Mouse (Mus musculus): ENCODE results near the gene Osgep.
"Not testable (repeated sequence)": the region's sequence is repeated elsewhere in the genome, so short reads cannot be mapped to it uniquely, and the experiment has no call there.

Osgep gene

DNA sequence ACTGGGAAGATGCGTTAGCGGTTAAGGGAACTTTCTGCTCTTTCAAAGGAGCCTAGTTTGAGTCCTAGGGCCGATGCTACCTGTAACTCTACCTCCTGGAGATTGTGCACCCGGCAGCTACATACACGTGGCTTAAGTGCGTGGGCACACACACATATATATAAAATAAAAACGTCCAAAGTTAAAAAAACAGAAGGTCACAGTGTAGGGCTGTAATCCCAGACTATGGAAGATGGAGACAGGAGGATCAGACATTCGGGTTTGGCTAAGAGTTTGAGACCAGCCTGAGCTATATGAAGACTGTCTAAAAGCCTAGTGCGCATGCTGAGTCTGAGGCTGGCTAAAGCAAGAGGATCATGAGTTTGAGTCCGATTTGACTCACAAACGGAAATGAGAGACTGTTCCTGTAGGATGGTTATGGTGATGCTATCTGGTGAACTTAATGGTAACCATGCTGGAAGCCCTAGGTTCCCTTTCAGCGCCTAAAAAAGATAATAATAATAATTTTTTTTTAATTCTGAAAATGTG lies 6.9 kb upstream of the Osgep start:
- peak; percentile 70 for DNase-seq (ENCODE audit: low read depth, low spot score)

- peak; percentile 99 for DNase-seq (ENCODE audit: low read depth, low spot score)
Measured at GRCm38 (mm10) chr14:50930754-50931492, 6.2 kb upstream of the Osgep start, which contains the start of the genes Pip4p1 and Pnp. Gene Pip4p1, minus strand, starts transcription at chr14:50930856. Gene Pnp, plus strand, starts transcription at chr14:50931082.

GRCm38 (mm10) chr14:50930377-50930753 lies 5.7 kb upstream of the Osgep start:
- DNase-seq (ENCODE audit: low read depth, low spot score), result peak; percentile 89

DNA sequence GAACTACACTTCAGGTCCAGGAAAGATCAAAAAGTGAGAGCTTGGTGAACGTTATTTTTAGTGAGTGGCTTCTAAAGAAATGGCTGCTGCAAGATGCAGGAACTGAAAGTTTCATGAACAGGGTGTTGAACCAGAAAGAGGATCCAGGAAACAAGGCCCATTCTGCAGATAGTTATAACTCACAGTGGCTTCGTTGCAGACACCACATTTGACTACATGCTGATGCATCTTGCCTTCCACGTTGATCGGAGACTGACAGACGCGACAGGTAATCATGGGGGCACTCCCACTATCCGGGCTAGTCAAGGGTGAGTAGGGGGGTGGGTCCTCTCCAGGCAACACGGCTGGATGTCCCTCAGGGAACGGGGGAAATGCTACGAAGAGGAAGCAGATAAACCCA lies 5.3 kb upstream of the Osgep start:
- peak; percentile 82 for DNase-seq (ENCODE audit: low read depth, low spot score)

- no peak for DNase-seq (ENCODE audit: low read depth, low spot score)
Measured at GRCm38 (mm10) chr14:50927366-50927765, 2.7 kb upstream of the Osgep start.

- no peak for DNase-seq (ENCODE audit: low read depth, low spot score)
Measured at GRCm38 (mm10) chr14:50925111-50925920, 623 bp upstream of the Osgep start.

DNA sequence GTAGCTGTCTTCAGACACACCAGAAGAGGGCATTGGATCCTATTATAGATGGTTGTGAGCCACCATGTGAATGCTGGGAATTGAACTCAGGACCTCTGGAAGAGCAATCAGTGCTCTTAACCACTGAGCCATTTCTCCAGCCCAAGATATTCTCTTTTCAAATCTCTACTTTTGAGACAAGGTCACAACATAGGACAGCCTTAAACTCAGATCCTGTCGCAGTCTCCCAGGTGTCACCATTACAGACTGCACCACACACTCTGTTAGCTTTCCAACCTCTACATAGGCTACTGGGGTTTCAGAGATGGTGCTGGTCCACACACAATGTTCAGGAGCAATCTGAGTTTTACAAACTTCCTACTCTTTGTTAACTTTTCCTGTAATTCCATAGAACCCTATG lies 1.3 kb downstream of the Osgep start:
- DNase-seq (ENCODE audit: low read depth, low spot score), result peak; percentile 60

- DNase-seq (ENCODE audit: low read depth, low spot score), result no peak
Measured at GRCm38 (mm10) chr14:50911356-50911755, 13.3 kb downstream of the Osgep start.

GRCm38 (mm10) chr14:50908126-50908525 lies 16.6 kb downstream of the Osgep start:
- no peak for DNase-seq (ENCODE audit: low read depth, low spot score)

DNA sequence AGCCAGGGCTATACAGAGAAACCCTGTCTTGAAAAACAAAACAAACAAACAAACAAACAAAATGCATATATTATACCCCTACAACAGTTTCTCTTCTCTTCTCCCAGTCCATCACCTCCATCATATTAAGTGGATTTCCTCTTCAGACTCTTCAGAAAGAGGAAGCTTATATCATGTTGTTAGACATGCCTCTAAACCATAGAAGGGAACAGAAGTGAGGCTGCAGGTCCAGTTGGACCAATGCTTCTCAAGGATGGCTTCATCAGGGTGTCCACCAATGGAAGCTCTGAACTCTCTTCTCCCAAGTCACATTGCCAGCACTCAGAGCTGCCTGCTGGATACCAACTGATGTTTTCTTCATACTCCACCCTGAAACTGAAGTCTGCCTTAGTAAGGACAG lies 19.4 kb downstream of the Osgep start:
- DNase-seq (ENCODE audit: low read depth, low spot score), result not testable (repeated sequence)

DNA sequence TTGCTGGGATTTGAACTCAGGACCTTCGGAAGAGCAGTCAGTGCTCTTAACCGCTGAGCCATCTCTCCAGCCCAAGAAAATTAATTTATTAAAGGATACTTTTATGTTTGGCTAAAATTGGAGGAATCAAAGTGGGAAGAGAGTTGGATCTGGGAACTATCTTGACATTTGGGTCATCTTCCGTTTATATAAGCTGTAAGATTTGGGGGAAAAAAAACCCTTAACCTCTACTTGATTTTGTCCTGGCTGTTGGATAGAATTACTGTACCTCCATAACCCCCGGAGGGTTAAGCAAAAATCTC lies 19.9 kb downstream of the Osgep start:
- no peak for DNase-seq (ENCODE audit: low read depth, low spot score)

- DNase-seq (ENCODE audit: low read depth, low spot score), result no peak
Measured at GRCm38 (mm10) chr14:50903973-50904827, 20.5 kb downstream of the Osgep start.

DNA sequence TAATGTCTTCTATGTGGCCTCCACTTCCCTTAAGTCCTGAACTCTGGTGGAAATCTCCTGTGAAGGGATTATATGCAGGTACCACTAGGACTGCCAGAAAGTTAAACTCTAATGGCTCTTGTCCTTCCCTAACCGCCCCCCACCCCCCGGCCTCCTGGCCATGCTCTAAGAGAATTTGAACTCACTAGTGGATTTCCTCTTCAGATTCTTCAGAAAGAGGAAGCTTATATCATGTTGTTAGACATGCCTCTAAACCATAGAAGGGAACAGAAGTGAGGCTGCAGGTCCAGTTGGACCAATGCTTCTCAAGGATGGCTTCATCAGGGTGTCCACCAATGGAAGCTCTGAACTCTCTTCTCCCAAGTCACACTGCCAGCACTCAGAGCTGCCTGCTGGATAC lies 26.7 kb downstream of the Osgep start:
- peak; percentile 11 for DNase-seq (ENCODE audit: low read depth, low spot score)

DNA sequence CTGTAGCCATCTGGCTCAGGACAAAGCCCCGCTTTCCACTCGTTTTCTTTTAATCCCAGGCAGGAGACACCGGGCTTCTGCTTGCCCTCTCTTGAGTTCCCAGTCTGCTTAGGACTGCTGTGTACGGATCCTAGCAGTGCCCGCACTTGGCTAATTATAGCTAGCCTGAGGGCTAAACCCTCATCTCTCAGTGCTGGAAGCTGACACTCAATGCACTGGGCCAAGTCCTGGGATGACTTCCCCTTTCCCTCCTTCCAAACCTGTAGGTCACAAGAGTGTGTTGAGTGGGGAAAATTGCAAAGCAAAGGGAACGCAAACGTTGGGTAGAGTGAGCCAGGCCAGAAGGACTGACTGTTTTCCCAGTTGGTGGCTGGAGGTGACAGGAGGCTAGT lies 27.3 kb downstream of the Osgep start, which contains the start of gene Klhl33:
Gene Klhl33, minus strand, starts transcription at position 134 of the 392 bp plus-strand sequence.
- DNase-seq (ENCODE audit: low read depth, low spot score), result no peak

DNA sequence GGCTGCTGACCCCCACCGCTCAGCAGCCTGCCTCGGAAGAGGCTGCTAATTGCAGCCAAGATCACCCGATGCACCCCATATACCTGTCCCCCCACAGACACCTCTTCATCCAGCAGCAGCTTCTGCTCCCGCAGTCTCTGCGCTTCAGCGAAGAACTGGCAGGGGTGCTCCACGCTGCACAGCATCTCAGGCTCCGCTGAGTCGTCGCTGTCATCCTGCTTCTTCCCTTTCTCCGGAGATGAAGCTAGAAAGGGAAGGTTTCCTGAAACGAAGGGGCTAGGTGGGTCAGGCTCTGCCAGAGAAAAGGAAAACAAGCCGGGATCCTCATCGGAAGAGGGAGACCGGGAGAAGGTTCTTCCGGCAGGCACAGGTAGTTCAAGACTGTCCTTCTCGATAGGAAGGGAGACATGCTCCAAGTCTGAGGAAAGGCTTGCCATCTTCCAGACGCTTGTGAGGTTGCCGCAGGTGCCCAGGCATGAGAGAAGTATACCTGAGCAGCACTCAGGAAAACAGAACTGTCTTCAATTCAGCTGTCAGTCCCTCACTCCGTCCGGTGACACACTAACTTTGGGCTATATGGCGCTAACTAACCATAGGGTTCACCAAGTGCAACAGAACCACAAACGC lies 27.8 kb downstream of the Osgep start:
- DNase-seq (ENCODE audit: low read depth, low spot score), result no peak

DNA sequence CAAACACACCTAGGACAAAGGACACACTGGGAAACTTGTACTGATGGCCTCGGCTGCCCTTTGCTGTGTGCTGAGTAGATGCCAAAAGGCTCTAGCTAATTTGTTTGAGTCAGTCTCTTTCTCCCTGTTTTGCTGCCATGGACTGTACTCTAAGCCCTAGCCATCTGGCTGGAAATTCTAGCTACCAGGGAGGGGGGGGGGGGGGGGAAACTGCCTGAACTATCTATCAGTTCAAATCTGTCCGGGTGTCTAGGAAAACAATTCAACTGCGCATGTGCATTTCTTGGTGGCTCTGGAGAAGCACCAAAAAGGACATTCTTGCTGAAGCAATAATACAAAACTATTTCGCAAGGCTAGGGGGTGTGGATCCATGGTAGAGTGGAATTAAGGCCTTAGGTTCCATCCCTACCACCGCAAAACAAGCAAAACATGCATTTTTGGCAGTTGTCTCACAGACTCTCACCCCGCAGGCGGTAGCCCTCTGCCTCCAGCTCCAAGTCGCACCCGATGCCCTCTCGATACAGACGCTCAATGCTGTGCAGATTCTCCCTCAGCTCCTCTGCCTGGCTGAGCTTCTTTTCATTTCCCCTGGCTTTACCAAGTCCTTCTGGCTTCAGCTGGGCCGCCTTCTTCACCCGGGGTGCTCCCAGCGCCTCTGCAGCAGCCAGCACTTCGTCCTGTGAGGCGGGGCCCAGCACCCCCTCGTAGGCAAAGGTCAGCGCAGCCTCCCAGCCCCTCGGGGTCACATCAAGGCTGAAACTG lies 28.5 kb downstream of the Osgep start:
- no peak for DNase-seq (ENCODE audit: low read depth, low spot score)

GRCm38 (mm10) chr14:50895407-50895806 lies 29.3 kb downstream of the Osgep start:
- DNase-seq (ENCODE audit: low read depth, low spot score), result no peak

- no peak for DNase-seq (ENCODE audit: low read depth, low spot score)
Measured at GRCm38 (mm10) chr14:50892541-50893459, 31.9 kb downstream of the Osgep start.

- DNase-seq (ENCODE audit: low read depth, low spot score), result no peak
Measured at GRCm38 (mm10) chr14:50892091-50892490, 32.6 kb downstream of the Osgep start.

All from A20 (cell line).